Mouse (Mus musculus) MEL (cell line): Measurements from ENCODE around the gene Sox30.

Experiments used
- CTCF ChIP-seq, 3 experiments: IDR thresholded peaks in 2 of 3; conservative IDR thresholded peaks in 1 of 3; 2 replicates each; pipeline ENCODE4 v1.5.1; 2011 to 2012; ENCODE audit warnings: low read length in 3 of 3, low read depth in 2 of 3, mild to moderate bottlenecking in 2 of 3, improper control_type of control experiment in 1 of 3, inconsistent platforms in 1 of 3, mixed read lengths in 1 of 3, moderate library complexity in 1 of 3; ENCODE audit not compliant: control insufficient read depth in 1 of 3, insufficient read depth in 1 of 3, poor library complexity in 1 of 3, severe bottlenecking in 1 of 3
- GATA1 ChIP-seq: IDR thresholded peaks from 2 replicates; pipeline ENCODE4 v1.6.1; 2011; ENCODE audit warnings: low read depth, low read length, improper control_type of control experiment
- POLR2A ChIP-seq, 2 experiments: IDR thresholded peaks; 2 replicates each; pipeline ENCODE4 v1.6.1; 2011 to 2012; ENCODE audit warnings: low read length in 2 of 2, mild to moderate bottlenecking in 2 of 2, control low read depth in 1 of 2, improper control_type of control experiment in 1 of 2, low read depth in 1 of 2, moderate library complexity in 1 of 2; ENCODE audit not compliant: control insufficient read depth in 1 of 2, insufficient read depth in 1 of 2, poor library complexity in 1 of 2

GRCm38 (mm10) chr11:45932771-45933170, 47.3 kb upstream of the Sox30 start:
- TF ChIP-seq CTCF (IDR thresholded peaks at IDR 0.05 in 2 of 3, conservative IDR thresholded peaks at IDR 0.05 in 1 of 3; ENCODE audit: control insufficient read depth in 1 of 3, insufficient read depth in 1 of 3, low read depth in 2 of 3, low read length in 3 of 3, poor library complexity in 1 of 3, severe bottlenecking in 1 of 3) (no peak), POLR2A (IDR thresholded peaks at IDR 0.05; ENCODE audit: control insufficient read depth in 1 of 2, insufficient read depth in 1 of 2, low read depth in 1 of 2, low read length in 2 of 2, poor library complexity in 1 of 2) (no peak), GATA1 (no peak)
